Mouse (Mus musculus): ENCODE results near the gene Atl1.

DNA sequence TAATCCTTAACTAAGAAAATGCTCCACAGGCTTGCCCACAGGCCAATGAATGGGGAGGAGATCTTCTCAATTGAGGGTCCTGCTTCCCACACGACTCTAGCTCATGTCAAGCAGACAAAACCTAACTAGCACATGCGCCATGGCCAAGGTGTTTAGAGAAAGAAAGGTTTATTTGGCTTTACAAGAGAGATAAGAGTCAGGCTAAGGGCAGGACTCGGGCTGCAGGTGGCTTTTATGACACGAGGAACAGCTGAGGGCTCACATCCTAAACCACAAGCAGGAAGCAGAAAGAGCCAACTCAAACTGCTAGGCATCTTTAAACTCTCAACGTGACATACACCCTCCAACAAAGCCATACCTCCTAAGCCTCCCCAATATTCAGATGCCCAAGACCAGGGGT is 25.1 kb upstream of the Atl1 start:
- TF ChIP-seq USF1 (IDR thresholded peaks at IDR 0.05; ENCODE audit: low read depth) = no peak
- TF ChIP-seq CTCF (IDR thresholded peaks at IDR 0.05; ENCODE audit: control insufficient read depth, insufficient read depth, insufficient read length) = no peak
